Mouse (Mus musculus): Measurements from ENCODE around the gene ccdc198. TPM values are rescaled to one million over a fixed set of nuclear protein-coding genes. Genes with fewer than 3 reads are reported as not detected.

Gene ccdc198
- total RNA-seq, 2 experiments from 2014 or later: not detected

- DNase-seq: no peak
- intact Hi-C loops (cut with DNase I): no loop called here
Measured at GRCm38 (mm10) chr14:49201073-49201778, 44.0 kb downstream of the ccdc198 start.

- no peak for DNase-seq
- intact Hi-C loops (cut with DNase I): no loop called here
Measured at GRCm38 (mm10) chr14:49197031-49197527, 48.2 kb downstream of the ccdc198 start.

- no peak for DNase-seq
- intact Hi-C loops (cut with DNase I): no loop called here
Measured at GRCm38 (mm10) chr14:49186270-49186669, 59.0 kb downstream of the ccdc198 start.

GRCm38 (mm10) chr14:49179736-49180135 is 65.5 kb downstream of the ccdc198 start:
- no peak for DNase-seq
- intact Hi-C loops (cut with DNase I): no loop called here

DNA sequence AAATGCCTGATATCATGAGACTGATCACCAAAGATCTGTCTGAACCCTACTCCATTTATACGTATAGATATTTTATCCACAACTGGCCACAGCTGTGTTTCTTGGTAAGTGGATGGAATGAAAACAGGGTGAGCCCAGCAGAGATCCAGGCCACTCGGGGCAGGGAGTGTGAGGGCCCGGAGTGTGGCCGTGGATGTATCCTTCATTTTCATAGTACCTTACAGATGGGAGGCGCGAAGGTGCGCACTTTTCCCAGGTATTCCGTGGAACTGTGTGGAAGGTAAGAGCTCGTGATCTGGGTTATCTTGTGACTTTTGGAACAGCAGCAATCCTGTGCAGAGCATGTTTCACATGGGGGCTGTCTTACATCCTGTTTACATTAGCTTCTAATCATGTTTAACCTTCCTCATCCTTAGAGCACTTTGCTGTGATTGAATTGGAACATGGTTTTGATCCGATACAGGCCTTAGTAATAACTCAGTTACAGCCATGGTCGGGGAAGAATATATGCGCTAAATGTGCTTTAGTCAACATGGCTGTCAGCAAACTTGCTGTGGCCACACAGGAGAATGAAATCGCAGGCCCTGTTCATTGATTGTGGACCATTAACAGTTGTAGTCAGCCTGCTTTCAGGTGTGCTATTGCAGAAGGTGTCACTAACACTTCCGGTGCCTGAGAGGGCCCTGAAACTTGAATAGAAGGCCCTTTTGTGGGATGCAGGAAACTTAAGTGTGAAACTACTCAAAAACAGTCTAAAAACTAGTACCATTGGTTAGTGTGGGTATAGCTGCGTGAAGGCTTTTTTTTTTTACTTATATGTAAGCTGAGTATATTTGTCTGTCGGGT is 71.8 kb downstream of the ccdc198 start:
- no peak for DNase-seq
- intact Hi-C loops (cut with DNase I): no loop called here

- DNase-seq: peak in 1 of 2 experiments; percentile 54
- intact Hi-C loops (cut with DNase I): no loop called here
Measured at GRCm38 (mm10) chr14:49172582-49172988, 72.7 kb downstream of the ccdc198 start.

GRCm38 (mm10) chr14:49171867-49172581 is 73.2 kb downstream of the ccdc198 start, which contains the start of gene Naa30:
Gene Naa30, plus strand, starts transcription at chr14:49172226.
- intact Hi-C loops (cut with DNase I): no loop called here
- peak; percentile 92 to 94 for DNase-seq

GRCm38 (mm10) chr14:49171286-49171685 is 74.0 kb downstream of the ccdc198 start:
- intact Hi-C loops (cut with DNase I): no loop called here
- DNase-seq: no peak

Other genes starting within 250 kb of the ccdc198 start
- 1 to 10 TPM; 8.1 to 9.8 TPM for gene Ap5m1, start 179.4 kb downstream of the ccdc198 start, total RNA-seq (2021)
- 10 to 100 TPM; 16.8 to 18.0 TPM for gene Exoc5, start 178.8 kb downstream of the ccdc198 start, total RNA-seq (2021)
- 10 to 100 TPM; 15.1 to 21.0 TPM for gene Naa30, start 73.2 kb downstream of the ccdc198 start, total RNA-seq (2021)